Mouse (Mus musculus): ENCODE results near the gene Catsperz.
A peak's percentile ranks its signal among the peaks of the same experiment; 100 is the strongest.
"Not testable (repeated sequence)": the region's sequence is repeated elsewhere in the genome, so short reads cannot be mapped to it uniquely, and the experiment has no call there.

The Catsperz gene

DNA sequence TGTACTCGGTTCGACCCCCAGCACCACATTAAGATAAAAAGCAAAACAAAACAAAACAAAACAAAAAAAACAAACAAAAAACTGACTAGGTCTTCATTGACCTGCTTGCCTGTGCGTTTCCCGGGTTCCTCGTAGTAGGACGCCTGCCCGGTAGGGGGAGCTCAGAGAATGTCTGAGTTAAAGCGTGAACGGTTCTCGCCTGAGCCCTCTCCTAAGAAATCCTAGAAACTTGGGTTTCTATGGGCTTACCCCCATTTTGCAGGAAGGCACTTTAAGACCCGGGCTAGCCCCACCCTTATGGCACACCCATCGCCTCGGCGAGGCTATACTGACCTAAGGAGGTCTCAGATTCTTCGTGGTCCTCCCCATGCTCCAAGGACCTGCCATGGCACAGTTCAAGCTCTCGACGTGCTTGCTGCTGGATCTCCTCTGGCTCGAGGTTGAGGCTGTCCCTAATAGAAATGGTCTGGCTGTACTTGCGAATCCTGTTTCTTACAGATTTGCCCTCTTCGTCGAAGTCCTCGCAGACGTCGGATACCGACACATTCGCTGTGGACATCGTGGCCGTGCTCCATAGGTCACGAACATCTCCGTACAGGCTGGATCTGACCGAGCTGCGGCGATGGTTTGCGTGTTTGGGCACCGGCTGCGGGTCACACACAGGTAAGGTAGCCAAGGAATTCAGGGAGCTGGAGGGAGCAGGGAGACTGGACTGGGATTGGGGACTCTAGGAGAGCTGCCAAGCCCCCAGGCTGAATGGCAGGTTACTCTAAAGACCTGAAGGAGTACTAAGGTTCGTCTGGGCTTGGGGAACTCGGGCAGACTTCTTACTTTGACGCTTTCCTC lies 496 bp downstream of the Catsperz start:
- no peak for DNase-seq (ENCODE audit: extremely low spot score, low read depth, low spot score)

DNA sequence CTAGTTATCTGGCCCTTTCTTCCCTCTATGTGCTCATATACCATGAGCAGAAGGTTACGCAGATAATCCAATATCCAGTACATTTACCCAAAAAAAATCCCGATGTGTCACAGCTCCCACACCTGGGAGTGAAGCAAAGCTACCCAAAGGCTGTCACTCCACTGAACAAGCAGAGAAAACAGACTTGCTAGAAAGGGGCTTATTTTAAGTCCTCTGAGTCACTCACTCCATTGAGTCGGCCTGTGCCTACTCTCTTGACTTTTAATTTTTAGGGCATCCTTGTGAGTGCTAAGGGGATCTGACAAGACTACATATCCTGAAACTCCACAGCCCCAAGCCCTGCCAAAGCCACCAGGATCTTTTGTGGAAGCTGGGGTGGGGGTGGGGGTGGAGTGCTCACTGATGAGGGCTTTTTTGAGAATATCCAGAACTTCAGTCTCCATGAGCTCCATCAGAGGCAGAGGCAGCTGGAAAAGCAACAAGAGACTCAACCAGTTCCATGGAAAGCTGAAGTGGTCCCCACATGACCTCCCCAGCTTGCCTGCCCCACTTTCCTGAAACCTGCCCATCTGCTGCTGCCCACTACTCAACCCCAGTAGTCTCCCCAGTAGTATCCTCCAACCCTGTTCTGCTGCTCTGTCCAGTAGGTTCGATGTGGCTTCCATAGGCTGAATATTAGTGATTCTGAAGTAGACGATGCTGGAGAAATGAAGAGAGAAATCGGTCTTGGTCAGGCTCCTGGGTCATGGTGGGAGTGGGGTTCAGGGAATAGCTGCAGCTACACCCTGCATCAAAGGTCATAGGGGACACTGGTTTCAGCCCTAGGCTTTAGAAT lies 2.1 kb downstream of the Catsperz start:
- DNase-seq (ENCODE audit: extremely low spot score, low read depth, low spot score) = no peak

DNA sequence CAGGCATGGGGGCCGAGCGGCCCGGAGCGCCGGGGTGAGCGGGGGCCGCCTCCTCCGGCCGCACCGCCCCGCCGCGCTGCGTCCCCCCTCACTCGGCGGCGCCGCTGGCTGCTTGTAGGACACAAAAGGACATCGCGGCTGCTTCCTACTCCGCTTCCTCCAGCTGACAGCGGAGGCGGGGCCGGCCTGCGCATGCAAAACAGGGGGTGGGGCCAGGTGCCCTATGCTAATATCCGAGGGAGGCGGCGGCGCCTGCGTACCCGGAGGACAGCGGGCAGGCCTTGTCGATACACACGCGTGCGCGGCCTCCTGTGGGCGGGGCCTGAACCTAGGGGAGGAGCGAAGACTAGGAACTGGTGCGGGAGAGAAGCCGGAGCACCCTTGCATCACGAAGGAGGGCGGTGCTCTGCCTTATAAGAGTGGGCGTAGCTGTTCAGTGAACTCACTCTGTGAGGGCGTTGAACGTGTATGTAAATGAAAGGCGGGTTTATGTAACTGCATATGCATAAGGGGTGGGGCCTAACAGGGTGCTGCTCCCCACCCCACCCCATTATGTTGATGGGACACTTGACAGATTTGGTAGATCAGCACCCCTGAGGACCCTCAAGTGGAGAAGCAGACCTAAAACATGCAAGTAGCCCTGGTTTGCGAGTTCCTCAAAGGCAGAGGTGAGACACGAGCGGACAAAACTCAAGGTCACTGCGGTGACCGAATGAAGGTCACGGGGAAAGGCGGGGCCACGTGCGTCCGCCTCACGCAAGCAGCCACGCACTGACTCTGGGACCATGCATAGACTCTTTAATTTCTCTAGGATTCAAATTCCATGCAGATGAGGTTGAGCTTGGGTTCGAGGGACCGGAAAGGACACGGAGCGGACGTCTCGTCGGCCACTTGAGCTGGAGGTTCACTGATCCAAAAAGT lies 3.3 kb downstream of the Catsperz start, which contains the start of gene Esrra:
Esrra (minus strand) TSS at position 167 of the 921 bp plus-strand sequence.
- DNase-seq (ENCODE audit: extremely low spot score, low read depth, low spot score) = peak; percentile 91

DNA sequence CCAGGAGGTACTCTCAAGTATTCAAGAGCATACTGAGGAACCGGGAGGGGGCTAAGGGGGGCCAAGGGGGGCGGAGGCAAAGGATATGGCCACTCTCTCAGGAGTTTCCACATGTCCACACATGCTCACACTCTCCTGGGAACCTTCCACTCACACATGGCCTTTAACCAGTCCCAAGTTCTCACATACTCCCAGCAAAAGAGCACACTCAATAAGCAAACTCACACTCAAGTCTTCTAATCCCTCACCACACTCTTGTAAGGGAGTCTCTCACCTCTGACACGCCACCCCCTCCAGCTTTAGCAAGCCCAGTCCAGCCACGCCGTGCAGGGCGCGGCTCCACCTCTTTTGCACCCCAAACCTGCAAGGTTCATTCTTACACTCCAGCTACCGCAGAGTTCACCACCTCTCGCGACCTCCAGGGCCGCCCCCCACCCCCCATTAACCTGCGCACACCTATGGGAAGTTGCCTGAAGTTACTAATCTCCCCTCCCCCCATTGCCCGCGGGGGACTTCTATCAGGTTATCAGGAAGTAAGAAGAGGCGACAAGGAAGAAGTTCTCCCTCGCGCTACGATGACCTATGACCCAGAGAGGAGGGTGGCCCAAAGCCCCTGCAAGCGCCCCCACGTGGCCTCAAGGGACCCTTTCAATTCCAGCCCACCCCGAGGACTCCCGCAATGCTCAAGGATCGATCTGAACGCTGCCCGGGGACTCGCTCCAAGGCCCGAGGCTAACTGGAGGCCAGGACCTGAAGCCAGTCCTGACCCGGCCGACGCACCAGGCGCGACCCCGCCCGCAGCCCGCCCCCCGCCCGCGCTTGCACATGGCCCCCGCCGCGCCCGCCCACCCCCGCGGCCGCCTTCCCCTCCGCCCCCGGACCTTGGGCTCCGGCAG lies 4.2 kb downstream of the Catsperz start:
- no peak for DNase-seq (ENCODE audit: extremely low spot score, low read depth, low spot score)

DNA sequence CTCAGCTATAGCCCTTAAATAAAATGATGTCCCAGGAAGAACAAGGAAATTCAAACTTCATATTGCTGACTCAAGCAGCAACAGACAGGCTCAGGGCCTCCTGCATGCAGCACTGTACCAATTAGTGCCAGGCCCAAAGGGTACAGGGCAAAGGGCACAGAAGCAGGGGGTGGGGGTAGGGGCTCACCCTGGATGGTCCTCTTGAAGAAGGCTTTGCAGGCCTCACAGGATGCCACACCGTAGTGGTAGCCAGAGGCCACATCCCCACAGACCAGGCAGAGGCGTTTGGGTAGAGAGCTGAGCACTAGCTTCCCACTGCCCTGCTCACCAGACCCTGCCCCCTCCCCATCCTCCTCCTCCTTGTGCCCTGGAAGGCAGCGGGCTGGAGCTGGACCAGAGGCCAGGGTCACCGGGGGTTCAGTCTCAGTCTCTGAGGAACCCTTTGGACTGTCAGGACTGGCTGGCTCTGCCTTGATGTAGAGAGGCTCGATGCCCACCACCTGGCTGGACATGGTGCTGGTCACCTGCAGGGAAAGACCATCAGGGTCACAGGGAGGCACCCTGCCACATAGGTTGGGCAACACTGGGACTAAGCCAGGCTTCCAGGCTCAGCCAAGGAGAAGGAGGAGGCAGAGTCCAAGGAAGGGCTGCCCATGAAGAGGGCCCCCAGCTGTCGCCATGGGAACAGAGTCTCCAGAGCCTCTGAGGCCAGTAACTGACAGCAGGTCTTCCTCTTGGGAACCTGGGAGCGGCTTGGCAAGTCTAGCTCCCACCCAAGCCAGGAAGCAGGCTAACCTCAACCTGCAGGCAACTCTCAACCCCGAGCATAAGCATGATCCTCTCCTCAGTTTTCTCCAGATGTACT lies 5.1 kb downstream of the Catsperz start:
- no peak for DNase-seq (ENCODE audit: extremely low spot score, low read depth, low spot score)

DNA sequence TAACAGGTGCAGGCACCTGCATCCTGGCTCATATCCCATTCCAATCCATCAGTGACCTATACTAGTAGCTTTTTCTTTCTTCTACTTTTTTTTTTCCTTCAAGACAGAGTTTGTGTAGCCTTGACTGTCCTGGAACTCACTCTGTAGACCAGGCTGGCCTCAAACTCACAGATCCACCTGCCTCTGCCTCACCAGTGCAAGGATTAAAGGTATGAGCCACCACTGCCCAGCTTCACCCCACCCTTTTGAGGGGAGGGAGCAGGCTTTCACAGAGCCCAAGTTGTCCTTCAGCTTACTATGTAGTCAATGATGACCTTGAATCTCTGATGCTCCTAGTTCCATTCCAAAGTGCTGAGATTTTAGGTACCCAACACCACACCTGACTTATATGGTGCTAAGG lies 5.7 kb downstream of the Catsperz start:
- DNase-seq (ENCODE audit: extremely low spot score, low read depth, low spot score) = no peak

DNA sequence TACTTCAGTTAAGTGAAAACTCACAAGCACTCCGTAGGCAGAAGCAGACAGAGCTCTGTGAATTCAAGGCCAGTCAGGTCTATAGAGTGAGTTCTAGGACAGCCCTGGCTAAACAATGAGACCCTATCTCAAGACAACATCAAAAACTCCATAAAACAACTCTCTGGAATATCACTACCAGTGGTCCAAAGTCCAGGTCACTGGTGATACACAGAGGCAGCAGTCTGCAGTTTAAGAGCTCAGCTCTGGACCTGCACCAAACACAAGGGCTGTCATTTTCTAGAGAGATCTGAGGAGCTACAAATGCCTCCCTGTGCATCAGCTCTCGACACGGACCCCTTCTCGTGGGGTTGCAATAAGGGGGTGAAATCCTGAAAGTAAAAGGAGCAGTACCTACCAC lies 6.9 kb downstream of the Catsperz start:
- no peak for DNase-seq (ENCODE audit: extremely low spot score, low read depth, low spot score)

DNA sequence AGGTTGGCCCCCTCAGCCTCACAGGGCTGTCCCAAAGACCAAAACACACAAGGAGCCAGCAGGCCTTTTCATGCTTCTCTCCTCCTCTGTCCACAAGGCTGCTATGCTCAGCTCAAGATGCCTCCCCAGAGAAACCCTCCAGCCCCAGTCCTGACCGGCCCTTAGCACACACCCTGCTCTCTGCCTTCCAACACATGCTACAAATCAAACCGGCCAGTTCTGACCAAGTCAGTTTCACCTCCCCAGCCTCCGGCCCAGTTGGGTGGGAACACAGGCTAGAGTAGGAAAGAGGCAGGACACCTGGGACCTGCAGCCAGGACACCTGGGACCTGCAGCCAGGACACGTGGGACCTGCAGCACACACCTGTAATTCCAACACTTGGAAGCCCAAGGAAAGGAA lies 8.7 kb downstream of the Catsperz start:
- no peak for DNase-seq (ENCODE audit: extremely low spot score, low read depth, low spot score)

DNA sequence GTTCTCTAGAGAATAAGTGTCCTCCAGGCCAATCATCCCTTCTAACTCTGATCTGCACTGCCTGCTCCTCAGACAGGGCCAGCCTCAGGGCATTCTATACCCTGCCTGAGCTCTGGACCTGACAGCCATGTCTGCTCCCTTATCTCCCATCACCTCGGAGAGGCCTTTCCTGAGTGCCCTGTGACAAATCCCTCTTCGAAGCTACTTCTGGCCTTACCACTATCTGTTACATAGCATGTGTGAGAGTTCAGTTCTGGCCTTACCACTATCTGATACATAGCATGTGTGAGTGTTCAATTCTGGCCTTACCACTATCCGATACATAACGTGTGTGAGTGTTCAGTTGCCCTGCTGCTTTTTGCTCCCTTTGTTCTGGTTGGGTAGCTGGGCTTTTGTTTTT lies 9.9 kb downstream of the Catsperz start:
- DNase-seq (ENCODE audit: extremely low spot score, low read depth, low spot score) = no peak

DNA sequence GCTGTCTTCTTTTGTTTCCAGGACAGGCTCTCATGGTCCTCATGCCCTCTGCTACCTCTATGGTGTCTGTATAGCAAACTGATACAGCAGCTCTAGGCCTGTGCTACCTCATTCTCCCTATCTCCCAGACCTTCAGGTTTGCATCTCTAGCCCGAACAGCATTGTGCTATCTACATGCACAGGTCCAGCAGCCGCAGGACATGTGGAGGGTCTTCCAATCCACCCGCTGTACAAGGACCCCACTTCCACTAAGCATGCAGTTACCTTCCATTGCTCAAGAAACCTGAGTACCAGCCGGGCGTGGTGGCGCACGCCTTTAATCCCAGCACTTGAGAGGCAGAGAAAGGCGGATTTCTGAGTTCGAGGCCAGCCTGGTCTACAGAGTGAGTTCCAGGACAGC lies 10.6 kb downstream of the Catsperz start:
- no peak for DNase-seq (ENCODE audit: extremely low spot score, low read depth, low spot score)

DNA sequence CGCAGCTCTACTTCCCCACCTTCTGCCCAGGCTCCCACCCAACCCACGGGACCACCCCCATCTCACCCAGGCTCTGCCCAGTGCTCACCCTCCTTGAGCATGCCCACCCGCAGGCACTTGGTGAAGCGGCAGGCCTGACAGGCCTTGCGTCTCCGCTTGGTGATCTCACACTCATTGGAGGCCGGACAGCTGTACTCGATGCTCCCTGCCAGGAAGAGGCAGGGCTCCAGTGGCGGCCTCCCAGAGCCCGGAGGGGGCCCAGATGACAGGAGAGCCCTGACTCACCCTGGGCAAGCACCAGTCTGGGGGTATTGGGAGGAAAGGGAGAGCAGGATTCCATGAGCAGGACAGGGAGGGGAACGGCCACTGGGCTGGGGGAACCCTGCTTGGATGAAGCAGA lies 11.2 kb downstream of the Catsperz start:
- no peak for DNase-seq (ENCODE audit: extremely low spot score, low read depth, low spot score)

DNA sequence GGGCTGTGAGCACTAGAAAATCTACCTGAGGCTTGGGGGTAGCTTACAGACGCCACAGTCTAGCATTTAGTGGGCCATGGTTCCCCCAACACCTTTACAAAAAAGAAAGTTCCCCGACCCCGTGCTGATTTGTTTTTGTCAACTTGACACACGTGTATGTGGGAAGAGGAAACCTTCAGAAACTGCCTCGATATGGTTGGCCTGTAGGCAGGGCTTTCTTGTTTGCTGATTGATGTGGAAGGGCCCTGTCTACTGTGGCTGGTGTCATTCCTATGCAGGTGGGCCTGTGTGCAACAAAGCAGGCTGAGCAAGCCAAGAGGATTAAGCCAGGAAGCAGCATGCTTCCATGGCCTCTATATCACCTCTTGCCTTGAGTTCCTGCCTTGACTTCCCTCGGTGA lies 12.1 kb downstream of the Catsperz start:
- DNase-seq (ENCODE audit: extremely low spot score, low read depth, low spot score) = no peak

DNA sequence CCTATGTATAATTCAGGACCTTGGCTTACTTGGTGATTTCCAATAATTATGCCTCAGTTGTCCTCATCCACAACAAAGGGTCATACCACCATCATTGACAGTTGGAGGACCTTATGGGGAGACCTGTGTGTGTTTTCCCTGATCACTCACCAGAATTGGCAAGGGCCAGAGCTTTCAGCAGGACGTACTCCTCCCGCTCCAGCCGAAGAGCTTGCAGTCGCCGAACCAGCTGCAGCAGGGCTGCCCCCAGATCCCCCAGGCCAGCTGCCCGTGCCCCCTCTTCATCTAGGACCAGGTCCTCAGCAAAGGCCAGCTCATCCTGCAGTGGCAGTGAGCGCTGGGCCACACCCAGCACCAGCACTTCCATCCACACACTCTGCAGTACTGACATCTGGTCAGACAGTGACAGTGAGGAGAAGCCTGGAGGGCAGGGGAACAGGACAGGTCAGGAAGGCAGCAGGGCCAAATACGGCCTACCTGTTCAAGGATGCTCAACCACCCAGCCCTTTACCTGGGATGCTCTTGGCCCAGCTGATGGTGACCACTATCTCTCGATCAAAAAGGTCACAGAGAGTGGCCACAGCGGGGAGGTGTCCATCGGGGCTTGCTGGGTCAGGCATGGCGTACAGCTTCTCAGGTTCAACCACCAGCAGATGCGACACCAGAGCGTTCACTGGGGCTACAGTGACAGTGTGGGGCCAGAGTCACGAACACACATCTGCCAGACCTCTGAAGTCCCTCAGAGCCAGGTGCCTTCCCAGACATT lies 12.8 kb downstream of the Catsperz start:
- DNase-seq (ENCODE audit: extremely low spot score, low read depth, low spot score) = no peak

DNA sequence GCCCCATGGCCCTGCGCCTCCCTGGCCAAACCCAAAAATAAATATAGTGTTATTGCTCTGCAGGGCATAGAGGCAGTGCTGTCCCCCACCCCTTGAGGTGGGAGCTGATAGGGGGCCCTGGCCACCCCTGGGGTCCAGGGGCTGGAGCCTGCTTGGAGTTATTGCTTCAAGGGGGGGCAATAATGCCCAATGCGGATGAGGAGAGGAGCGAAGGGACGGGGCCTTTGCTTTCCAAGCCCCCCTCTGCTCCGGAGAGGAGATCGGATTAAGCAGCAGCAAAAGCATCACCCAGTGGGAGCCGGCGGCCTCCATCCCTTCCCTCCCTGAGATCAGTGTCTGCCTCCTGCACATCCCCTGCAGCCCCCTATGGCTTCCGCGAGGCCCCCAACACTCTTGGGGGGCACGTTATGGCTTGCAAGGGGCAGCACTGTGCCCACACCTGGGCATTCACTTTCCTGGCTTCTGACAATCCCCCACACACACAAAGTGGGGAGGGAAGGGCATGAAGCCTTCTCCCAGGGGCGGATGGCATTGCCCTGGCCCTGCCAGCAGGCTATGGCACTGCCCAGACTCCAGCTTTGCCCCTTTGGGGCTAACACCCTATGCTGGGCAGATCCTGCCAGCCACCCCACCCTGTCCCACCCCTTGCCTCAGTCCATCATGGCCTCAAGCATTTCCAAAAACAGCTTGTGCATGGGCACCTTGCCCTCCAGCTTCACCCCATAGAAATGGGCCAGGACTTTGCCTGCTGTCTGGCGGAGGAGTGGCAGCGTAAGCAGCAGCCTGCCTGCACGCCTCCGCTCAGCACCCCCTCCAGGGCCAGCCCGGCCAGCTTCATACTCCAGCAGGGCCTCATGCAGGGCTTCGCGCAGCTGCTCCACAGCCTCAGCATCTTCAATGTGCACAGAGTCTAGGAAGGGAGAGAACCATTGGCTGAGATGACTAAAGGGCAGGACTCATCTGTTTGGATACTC lies 13.8 kb downstream of the Catsperz start:
- no peak for DNase-seq (ENCODE audit: extremely low spot score, low read depth, low spot score)

DNA sequence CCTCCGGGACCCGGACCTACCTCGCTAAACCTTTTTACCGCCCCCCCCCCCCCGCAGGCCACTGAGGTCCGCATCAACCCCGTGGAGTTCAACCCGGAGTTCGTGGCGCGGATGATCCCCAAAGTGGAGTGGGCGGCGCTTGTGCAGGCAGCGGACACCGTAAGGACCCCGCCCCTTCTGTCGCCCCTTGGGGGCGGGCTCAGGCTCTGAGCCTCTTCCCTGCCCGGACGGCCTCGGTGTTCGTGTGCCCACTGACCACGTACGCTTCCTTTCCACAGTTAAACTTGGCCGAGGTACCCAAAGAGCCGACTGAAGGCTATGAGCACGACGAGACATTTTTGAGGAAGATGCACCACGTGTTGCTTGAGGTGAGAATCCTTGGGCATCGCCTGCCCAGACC lies 14.9 kb downstream of the Catsperz start:
- DNase-seq (ENCODE audit: extremely low spot score, low read depth, low spot score) = not testable (repeated sequence)

DNA sequence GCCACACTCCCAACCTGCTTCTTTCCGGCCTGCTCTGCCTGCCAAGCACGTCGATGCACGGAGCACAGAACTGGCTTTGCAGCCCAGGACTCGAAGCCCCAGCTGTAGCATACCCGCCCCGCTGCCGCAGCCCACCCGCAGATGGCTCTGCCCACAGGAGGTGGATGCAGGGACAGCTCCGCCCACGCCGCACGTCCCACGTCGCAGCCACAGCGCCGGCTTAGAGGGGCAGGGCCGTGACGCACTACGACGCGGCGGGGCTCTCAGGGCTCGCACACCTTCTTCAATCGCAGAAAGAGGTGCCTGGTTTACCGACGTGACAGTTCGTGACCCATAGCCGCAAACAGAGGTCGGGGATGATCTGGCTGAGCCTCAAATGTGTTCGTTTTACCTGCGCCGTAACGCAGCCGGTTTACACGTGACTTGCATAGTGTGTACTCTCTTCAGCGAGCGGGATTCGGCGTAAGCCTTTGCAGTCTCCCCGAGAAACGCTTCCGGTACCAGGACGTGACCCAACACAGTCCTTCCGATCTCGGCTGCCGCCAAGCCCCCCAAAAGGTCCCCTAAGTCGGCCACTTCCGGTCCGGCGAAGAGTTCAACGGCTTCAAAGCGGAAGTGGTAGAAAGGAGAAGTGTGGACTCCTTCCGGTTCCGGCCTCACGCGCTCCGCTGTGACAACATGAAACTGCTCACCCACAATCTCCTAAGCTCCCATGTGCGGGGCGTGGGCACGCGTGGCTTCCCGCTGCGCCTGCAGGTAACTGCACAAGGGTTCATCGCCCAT lies 15.5 kb downstream of the Catsperz start, which contains the start of the genes Trmt112 and Prdx5:
Trmt112 (plus strand) TSS at position 192 of the 783 bp plus-strand sequence.
Prdx5 (minus strand) TSS at position 600 of the 783 bp plus-strand sequence.
- peak; percentile 75 for DNase-seq (ENCODE audit: extremely low spot score, low read depth, low spot score)

All from hindlimb bud, embryonic 11.5 days (tissue).